Mouse (Mus musculus) brain, embryonic 14.5 days (tissue): ENCODE measurements around the gene Emsy.

Experiments used
- CTCF ChIP-seq: fragments of 200-500 bp; IDR thresholded peaks from 2 replicates; pipeline ENCODE4 v1.5.1; 2012; ENCODE audit warnings: inconsistent platforms, mild to moderate bottlenecking, moderate library complexity, borderline replicate concordance; ENCODE audit not compliant: insufficient read depth, insufficient read length; ENCODE audit errors: extremely low read depth
- POLR2A ChIP-seq: fragments of 200-500 bp; IDR thresholded peaks from 2 replicates; pipeline ENCODE4 v1.6.1; 2012; ENCODE audit warnings: mild to moderate bottlenecking, inconsistent platforms, borderline replicate concordance; ENCODE audit not compliant: poor library complexity, insufficient read depth, insufficient read length, severe bottlenecking; ENCODE audit errors: extremely low read depth

- TF ChIP-seq POLR2A = no peak
- no peak for TF ChIP-seq CTCF
Observed at GRCm38 (mm10) chr7:98694046-98694445, 37.5 kb upstream of the Emsy start.
